10 mouse cellular contexts compared by ENCODE assay signal in the genomic region with DNA sequence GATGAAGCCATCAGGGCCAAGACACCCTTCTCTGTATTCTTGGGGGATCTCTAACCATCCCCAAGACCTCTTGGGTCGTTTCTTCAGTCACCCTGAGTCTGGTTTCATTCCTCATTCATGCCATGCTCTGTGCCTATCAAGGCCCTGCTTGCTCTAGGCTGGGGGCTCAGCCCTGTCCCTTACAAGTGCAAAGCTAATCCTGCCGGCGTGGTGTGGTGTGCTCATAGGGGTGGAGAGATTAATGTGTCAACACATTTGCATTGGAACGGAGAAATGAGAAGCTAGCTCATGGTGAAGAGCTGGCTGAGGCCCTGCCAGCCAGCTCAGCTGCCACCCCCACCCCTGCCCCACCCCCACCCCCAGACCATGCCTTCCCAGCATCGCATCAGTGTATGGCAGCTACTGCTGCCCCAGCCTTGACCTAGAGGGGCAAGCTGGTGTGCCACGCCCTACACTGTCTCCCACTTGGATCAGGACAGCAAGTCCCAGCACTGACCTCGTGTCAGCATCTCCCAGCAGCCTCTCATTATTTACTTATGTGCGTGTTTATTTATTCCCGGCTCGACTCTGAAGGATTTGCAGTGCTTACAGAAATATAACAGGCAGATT. TPM values are rescaled to one million over a fixed set of nuclear protein-coding genes. Genes with fewer than 3 reads are reported as not detected.
DNase-seq lines count a peak whose midpoint lies in the region; ATAC-seq and TF ChIP-seq lines count a peak whose summit lies in the region.
"Had no signal": no experiment of that assay in that cellular context is flagged by ENCODE, and none has a peak within 500 bp of the region (broad histone marks: within the 10 kb centered on the region; RNA-seq: fewer than 3 reads in every experiment).

No protein-coding gene starts in this region.

- H3K9ac ChIP-seq in forebrain, embryonic 12.5 days = 0 out of 2 replicates have a peak overlapping the region, but pooled peaks have one; percentile 17
- H3K9ac ChIP-seq in hindbrain, embryonic 12.5 days = peak overlapping the region; percentile 28
- peak overlapping the region; percentile 25; the same call in 1 of the 2 replicates for H3K9ac ChIP-seq in midbrain, embryonic 16.5 days (ENCODE audit: low read depth, low read length)
- H3K9ac ChIP-seq: liver, embryonic 13.5 days had no signal

- H3K4me3 ChIP-seq in layer of hippocampus, adult 2 months = no peak overlapping the region
- no peak overlapping the region for H3K4me3 ChIP-seq in forebrain, embryonic 12.5 days (replicated peaks)
- no peak overlapping the region for H3K4me3 ChIP-seq in hindbrain, embryonic 12.5 days
- no peak overlapping the region for H3K4me3 ChIP-seq in midbrain, embryonic 16.5 days (ENCODE audit: low read depth, low read length)
- H3K4me3 ChIP-seq in thymus, adult 2 months (ENCODE audit: control insufficient read depth, insufficient read depth, low read length) = no peak overlapping the region
- H3K4me3 ChIP-seq: liver, embryonic 13.5 days had no signal

- H3K27ac ChIP-seq in layer of hippocampus, adult 2 months = peak overlapping the region; percentile 6; the same call in 1 of the 2 replicates
- H3K27ac ChIP-seq in forebrain, embryonic 12.5 days = peak overlapping the region; percentile 26
- H3K27ac ChIP-seq in hindbrain, embryonic 12.5 days = peak overlapping the region; percentile 35; the same call in 1 of the 2 replicates
- peak overlapping the region; percentile 63 for H3K27ac ChIP-seq in midbrain, embryonic 16.5 days (ENCODE audit: low read length)
- H3K27ac ChIP-seq in thymus, adult 2 months (ENCODE audit: control insufficient read depth, insufficient read depth, low read length) = no peak overlapping the region
- H3K27ac ChIP-seq: liver, embryonic 13.5 days had no signal

- peaks cover 25% of the 10 kb centered on the region for H3K4me1 ChIP-seq in forebrain, embryonic 12.5 days
- H3K4me1 ChIP-seq in hindbrain, embryonic 12.5 days = peaks cover 25% of the 10 kb centered on the region
- peaks cover 11% of the 10 kb centered on the region; the same call in 1 of the 2 replicates for H3K4me1 ChIP-seq in midbrain, embryonic 16.5 days (ENCODE audit: control insufficient read depth, insufficient read depth, low read length)
- H3K4me1 ChIP-seq in thymus, adult 2 months (replicated peaks; ENCODE audit: control insufficient read depth, insufficient read depth, low read length) = peaks cover 7% of the 10 kb centered on the region

- WGBS in forebrain, embryonic 12.5 days = 41% methylated on average over 10 of the region's 10 CpGs
- WGBS in hindbrain, embryonic 12.5 days = 36% methylated on average over 10 of the region's 10 CpGs
- WGBS in midbrain, embryonic 16.5 days = 28% methylated on average over 10 of the region's 10 CpGs
- WGBS in thymus, adult 2 months = 77% methylated on average over 10 of the region's 10 CpGs

- no peaks in the 10 kb centered on the region for H3K9me3 ChIP-seq in forebrain, embryonic 12.5 days
- H3K9me3 ChIP-seq in hindbrain, embryonic 12.5 days (replicated peaks) = no peaks in the 10 kb centered on the region
- no peaks in the 10 kb centered on the region for H3K9me3 ChIP-seq in midbrain, embryonic 16.5 days (replicated peaks; ENCODE audit: control insufficient read depth, low read length, poor library complexity, severe bottlenecking)
- H3K9me3 ChIP-seq: liver, embryonic 13.5 days had no signal

- no peak for TF ChIP-seq POLR2A in thymus, adult 2 months (IDR thresholded peaks at IDR 0.05; ENCODE audit: control insufficient read depth, extremely low read depth, insufficient read depth, low read length, poor library complexity)

- TF ChIP-seq CTCF in layer of hippocampus, adult 2 months (conservative IDR thresholded peaks at IDR 0.05) = no peak
- no peak for TF ChIP-seq CTCF in thymus, adult 2 months (IDR thresholded peaks at IDR 0.05; ENCODE audit: borderline replicate concordance, control insufficient read depth, extremely low read depth, insufficient read depth, low read length, poor library complexity)

- peak; percentile 51; the same call in 1 of the 2 replicates for ATAC-seq in forebrain, embryonic 12.5 days (ENCODE audit: low FRiP score)
- ATAC-seq in hindbrain, embryonic 12.5 days (ENCODE audit: low FRiP score) = peak; percentile 32
- ATAC-seq in midbrain, embryonic 16.5 days = 0 out of 2 replicates have a peak, but pooled peaks have one; percentile 39

- H3K36me3 ChIP-seq in forebrain, embryonic 12.5 days (replicated peaks) = no peaks in the 10 kb centered on the region
- no peaks in the 10 kb centered on the region for H3K36me3 ChIP-seq in hindbrain, embryonic 12.5 days
- H3K36me3 ChIP-seq in midbrain, embryonic 16.5 days (ENCODE audit: control insufficient read depth, insufficient read depth, low read length) = no peaks in the 10 kb centered on the region
- no peaks in the 10 kb centered on the region for H3K36me3 ChIP-seq in thymus, adult 2 months (ENCODE audit: control insufficient read depth, insufficient read depth, low read length)
- H3K36me3 ChIP-seq: liver, embryonic 13.5 days had no signal

- DNase-seq in layer of hippocampus, adult 2 months (ENCODE audit: low spot score in 2 of 2) = no peak
- DNase-seq in layer of hippocampus, postnatal 14 days (ENCODE audit: low spot score in 2 of 2) = no peak
- DNase-seq in thymus, adult 2 months = no peak
- no peak for DNase-seq in liver
- DNase-seq: cerebellum, adult 9-11 months; liver, embryonic 13.5 days; spleen, adult 18-20 months had no signal

- no peak overlapping the region for H3K4me2 ChIP-seq in forebrain, embryonic 12.5 days
- no peak overlapping the region for H3K4me2 ChIP-seq in hindbrain, embryonic 12.5 days (replicated peaks)
- H3K4me2 ChIP-seq in midbrain, embryonic 16.5 days (ENCODE audit: low read length) = no peak overlapping the region
- H3K4me2 ChIP-seq: liver, embryonic 13.5 days had no signal

- H3K27me3 ChIP-seq in forebrain, embryonic 12.5 days = peaks cover 22% of the 10 kb centered on the region
- peaks cover under 1% of the 10 kb centered on the region; the same call in 1 of the 2 replicates for H3K27me3 ChIP-seq in hindbrain, embryonic 12.5 days
- no peaks in the 10 kb centered on the region for H3K27me3 ChIP-seq in midbrain, embryonic 16.5 days (ENCODE audit: control insufficient read depth, insufficient read depth, low read depth, low read length)
- H3K27me3 ChIP-seq in thymus, adult 2 months (ENCODE audit: control insufficient read depth, insufficient read depth, low read length) = no peaks in the 10 kb centered on the region

RNA-seq across cellular contexts. Expression of a gene that starts 17.3 kb away (rescaled TPM):
- 10 to 100 TPM; 17.9 to 19.5 TPM for total RNA-seq in layer of hippocampus, adult 2 months (2021)
- total RNA-seq in layer of hippocampus, postnatal 14 days (2021) = 10 to 100 TPM; 21.8 to 22.6 TPM
- 7.3 and 8.0 TPM in 2 replicates for polyA plus RNA-seq in forebrain, embryonic 12.5 days (2016; fragmentation: Nextera tagmentation; extraction: Ambion mirVana)
- polyA plus RNA-seq in hindbrain, embryonic 12.5 days (2016; fragmentation: Nextera tagmentation; extraction: Ambion mirVana) = 5.5 and 6.6 TPM in 2 replicates
- polyA plus RNA-seq in midbrain, embryonic 16.5 days (2015; fragmentation: Nextera tagmentation; extraction: Ambion mirVana) = 11.6 and 12.0 TPM in 2 replicates
- polyA plus RNA-seq in thymus, adult 2 months (2012; rRNA removed) = 0.59 and 0.64 TPM in 2 replicates
